Mouse (Mus musculus) brain, embryonic 14.5 days (tissue): ENCODE measurements at regions not wholly inside any gene's neighbourhood (a gene's known extent, or its start where the extent isn't known, plus 50 kb on each side); places are given as distances from the start of the nearest gene placed in this dataset.

Experiments
- DNase-seq: peaks from one replicate; pipeline ENCODE4 v3.0.0-alpha.2; 2011; ENCODE audit warnings: low read depth
- CTCF ChIP-seq: fragments of 200-500 bp; IDR thresholded peaks from 2 replicates; pipeline ENCODE4 v1.5.1; 2012; ENCODE audit warnings: inconsistent platforms, mild to moderate bottlenecking, moderate library complexity, borderline replicate concordance; ENCODE audit not compliant: insufficient read depth, insufficient read length; ENCODE audit errors: extremely low read depth
- POLR2A ChIP-seq: fragments of 200-500 bp; IDR thresholded peaks from 2 replicates; pipeline ENCODE4 v1.6.1; 2012; ENCODE audit warnings: mild to moderate bottlenecking, inconsistent platforms, borderline replicate concordance; ENCODE audit not compliant: poor library complexity, insufficient read depth, insufficient read length, severe bottlenecking; ENCODE audit errors: extremely low read depth

GRCm38 (mm10) chr12:35603742-35604141 lies 68.9 kb upstream of the Ahr start:
- TF ChIP-seq POLR2A (no peak), CTCF (no peak)

GRCm38 (mm10) chr12:35602589-35602988 lies 67.8 kb upstream of the Ahr start:
- DNase-seq = no peak
- no peak for TF ChIP-seq POLR2A
- TF ChIP-seq CTCF = no peak

More at GRCm38 (mm10) chr12:35603742-35604141, 68.9 kb upstream of the Ahr start:
- no peak for DNase-seq

GRCm38 (mm10) chr12:35598298-35598697 lies 63.5 kb upstream of the Ahr start:
- TF ChIP-seq CTCF (no peak), POLR2A (no peak)
- DNase-seq = no peak

GRCm38 (mm10) chr12:35592866-35593265 lies 58.0 kb upstream of the Ahr start:
- DNase-seq = no peak
- TF ChIP-seq POLR2A (no peak), CTCF (no peak)
